Mouse (Mus musculus) lung, adult 2 months (tissue): ENCODE measurements around the gene Sirt5.

Source experiments
- CTCF ChIP-seq: fragments of 200-500 bp; IDR thresholded peaks from 2 replicates; pipeline ENCODE4 v1.5.1; 2011; ENCODE audit warnings: mild to moderate bottlenecking, low read length, control low read depth; ENCODE audit not compliant: insufficient read depth
- POLR2A ChIP-seq: fragments of 200-500 bp; IDR thresholded peaks from 2 replicates; pipeline ENCODE4 v1.6.1; 2011; ENCODE audit warnings: low read depth, mild to moderate bottlenecking, control low read depth, low read length, borderline replicate concordance; ENCODE audit errors: extremely low read depth

DNA sequence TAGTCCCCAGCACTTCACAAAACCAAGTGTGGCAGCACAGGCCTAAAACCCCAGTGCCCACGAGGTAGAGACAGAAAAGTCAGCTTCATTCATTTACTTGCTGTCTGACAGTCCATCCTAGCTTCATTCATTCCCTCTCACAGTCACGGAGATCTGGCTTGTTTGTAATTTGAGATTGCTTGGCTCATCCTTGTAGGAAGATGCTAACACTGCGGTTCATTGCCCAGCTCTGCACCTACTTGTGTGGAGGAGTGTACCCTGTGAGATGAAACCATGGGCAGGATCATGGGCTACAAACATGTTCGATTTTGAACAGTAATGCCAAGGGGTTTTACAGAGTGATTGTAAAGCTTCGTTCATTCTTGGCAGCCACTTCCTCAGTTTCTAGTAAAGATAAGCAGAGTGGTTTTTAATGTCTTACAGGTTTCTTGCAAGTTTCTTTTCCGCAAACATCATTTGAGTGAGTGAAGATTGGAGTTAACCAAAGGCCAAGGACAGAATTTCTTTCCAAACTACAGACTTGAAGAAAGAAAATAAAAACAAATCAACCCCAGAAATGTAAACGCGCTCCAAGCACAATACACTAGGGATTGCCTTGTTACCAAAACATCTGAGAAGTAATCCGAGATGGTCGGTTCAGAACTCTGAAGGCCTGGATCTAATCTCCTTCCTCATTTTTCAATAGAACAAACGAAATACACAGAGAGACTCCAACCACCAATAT is 33.4 kb upstream of the Sirt5 start:
- TF ChIP-seq POLR2A (no peak), CTCF (no peak)
